Mouse (Mus musculus) gastrocnemius, adult 8-10 months (tissue): ENCODE results near the gene Poc1a. TPM values are rescaled to one million over a fixed set of nuclear protein-coding genes. Genes with fewer than 3 reads are reported as not detected.

Experiments
- DNase-seq, 2 experiments: peaks; one replicate each; pipeline ENCODE4 v3.0.0; 2022; ENCODE audit warnings: low spot score in 2 of 2
- total RNA-seq, 4 experiments: library from RNA; stranded (reverse); gene quantifications; 2 replicates each; pipeline ENCODE4 v1.2.4; 2022

Gene Poc1a
- total RNA-seq, 4 experiments from 2014 or later = 0.99 to 1.7 (median 1.3) TPM

DNA sequence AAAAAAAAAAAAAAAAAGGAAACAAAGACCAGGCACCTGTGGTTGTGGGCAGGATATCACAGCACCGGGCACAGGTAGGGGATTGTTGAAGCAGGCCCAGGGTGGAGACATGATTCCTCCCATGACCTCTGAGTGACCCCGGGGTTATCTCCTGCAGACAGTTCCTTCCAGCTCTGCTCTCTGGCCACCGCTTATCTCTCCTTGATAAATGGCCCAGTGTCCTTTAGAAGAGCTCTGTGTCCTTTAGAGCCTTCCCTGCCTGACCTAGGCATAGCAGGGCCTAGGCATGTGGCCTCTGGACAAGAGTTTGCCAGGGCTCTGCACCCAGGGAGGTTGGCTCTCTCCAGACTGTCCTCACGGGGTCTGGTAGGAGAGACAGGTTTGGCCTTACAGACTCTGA lies 116.9 kb downstream of the Poc1a start:
- DNase-seq = no peak

DNA sequence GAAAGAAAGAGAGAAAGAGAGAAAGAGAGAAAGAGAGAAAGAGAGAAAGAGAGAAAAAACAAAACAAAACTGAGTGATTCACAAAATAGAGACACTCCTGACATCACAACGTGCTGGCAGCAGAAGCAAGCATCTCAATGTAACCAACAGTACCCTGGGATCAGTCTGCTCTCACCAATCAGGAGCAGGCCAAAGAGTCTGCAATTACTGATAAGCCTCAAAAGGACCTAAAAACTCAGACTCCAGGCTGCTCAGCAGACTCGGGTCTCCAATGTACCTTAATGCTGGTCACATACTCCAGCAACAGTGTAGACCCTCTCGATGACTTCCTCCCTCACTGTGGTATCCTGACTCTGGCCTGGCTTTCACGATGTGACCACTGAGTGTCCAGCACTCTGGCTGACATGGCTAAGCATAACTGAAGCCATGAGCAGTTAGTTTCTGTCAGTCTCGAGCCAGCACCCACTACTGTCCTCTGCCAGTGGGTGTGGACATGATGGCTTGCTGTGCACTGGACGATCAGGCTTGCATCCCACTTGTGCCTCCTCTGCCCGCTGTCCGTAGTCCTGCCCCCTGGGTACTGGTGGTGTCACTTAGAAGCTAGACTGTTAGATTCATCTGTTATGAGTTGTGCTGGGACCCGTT lies 117.9 kb downstream of the Poc1a start:
- no peak for DNase-seq

- no peak for DNase-seq
Observed at GRCm38 (mm10) chr9:106399808-106400207, 118.9 kb downstream of the Poc1a start.

Other genes with a start within 250 kb of the Poc1a start
- not detected for gene Col6a4, start 184.3 kb upstream of the Poc1a start, total RNA-seq
- gene Glyctk, start 122.9 kb upstream of the Poc1a start, total RNA-seq = 1 to 10 TPM in 1 of 4 experiments, under 1 TPM in 3; 0.61 to 1.5 (median 0.82) TPM
- 10 to 100 TPM; 15.4 to 25.2 (median 18.1) TPM for gene Wdr82, start 110.1 kb upstream of the Poc1a start, total RNA-seq
- gene Ppm1m, start 81.3 kb upstream of the Poc1a start, total RNA-seq = 1 to 10 TPM; 2.3 to 4.5 (median 3.3) TPM
- 100 to 1,000 TPM; 129 to 168 (median 143) TPM for gene Twf2, start 78.0 kb upstream of the Poc1a start, total RNA-seq
- under 1 TPM in 3 of 4 experiments, not detected in 1; 0.10 to 0.43 (median 0.19) TPM for gene Tlr9, start 58.5 kb upstream of the Poc1a start, total RNA-seq
- gene Alas1, start 32.4 kb upstream of the Poc1a start, total RNA-seq = 100 to 1,000 TPM; 175 to 200 (median 179) TPM
- gene Dusp7, start 87.6 kb downstream of the Poc1a start, total RNA-seq = 10 to 100 TPM; 15.4 to 53.2 (median 35.0) TPM
- 100 to 1,000 TPM; 259 to 320 (median 274) TPM for gene Rpl29, start 148.4 kb downstream of the Poc1a start, total RNA-seq
- 10 to 100 TPM in 2 of 4 experiments, 1 to 10 TPM in 2; 6.2 to 13.0 (median 9.1) TPM for gene Acy1, start 157.3 kb downstream of the Poc1a start, total RNA-seq
- gene Abhd14b, start 166.4 kb downstream of the Poc1a start, total RNA-seq = 1 to 10 TPM; 2.1 to 3.8 (median 3.3) TPM
- 10 to 100 TPM; 15.2 to 17.8 (median 16.7) TPM for gene Abhd14a, start 166.6 kb downstream of the Poc1a start, total RNA-seq
- 10 to 100 TPM; 49.9 to 70.6 (median 61.3) TPM for gene Pcbp4, start 172.2 kb downstream of the Poc1a start, total RNA-seq
- under 1 TPM in 2 of 4 experiments, not detected in 2; 0.12 to 0.43 TPM for gene Gpr62, start 184.9 kb downstream of the Poc1a start, total RNA-seq
- gene Rrp9, start 194.9 kb downstream of the Poc1a start, total RNA-seq = 10 to 100 TPM; 16.8 to 26.0 (median 20.8) TPM
- 10 to 100 TPM; 61.1 to 71.7 (median 70.1) TPM for gene Parp3, start 195.9 kb downstream of the Poc1a start, total RNA-seq
- gene Iqcf1, start 218.9 kb downstream of the Poc1a start, total RNA-seq = not detected
- gene Iqcf5, start 233.5 kb downstream of the Poc1a start, total RNA-seq = not detected